Mouse (Mus musculus) embryonic stem cell, embryonic (primary cell): Measurements from ENCODE around the gene Hmg20a.

Source experiments
- CTCF ChIA-PET, 4 experiments: fragments of 300-600 bp in 2 of 4; fragments of 350-600 bp in 2 of 4; sonication (Branson Sonifier 250); formaldehyde crosslinking; loops; one replicate each; lab custom pipeline; 2022; ENCODE audit warnings: inconsistent platforms in 2 of 4; lab: Charles Lee
- POLR2A ChIA-PET, 4 experiments: fragments of 300-600 bp in 2 of 4; fragments of 350-600 bp in 2 of 4; sonication (Branson Sonifier 250); formaldehyde crosslinking; loops; one replicate each; lab custom pipeline; 2022; ENCODE audit warnings: antibody characterized with exemption in 4 of 4, inconsistent platforms in 1 of 4; lab: Charles Lee

Gene Hmg20a

GRCm38 (mm10) chr9:56417948-56418737 lies at the start of gene Hmg20a, which contains the start of gene Peak1:
TSS of gene Hmg20a (plus strand) at chr9:56418609.
TSS of gene Peak1 (minus strand) at chr9:56418067.
- POLR2A ChIA-PET = interaction anchor here (0.6 to 3.2 kb wide), 52 partner anchors 9 to 1855 kb away, joined by 3 to 24 read pairs (median 4); partner anchors contain the start of genes Rcn2 (in 1 of the 4) and Scaper (in 1 of the 4)
- CTCF ChIA-PET = interaction anchor here (0.6 to 1.8 kb wide), 13 partner anchors 84 to 480 kb away, joined by 3 to 15 read pairs (median 4); partner anchors contain the start of genes Lingo1 (in 1 of the 4) and Scaper (in 1 of the 4)

DNA sequence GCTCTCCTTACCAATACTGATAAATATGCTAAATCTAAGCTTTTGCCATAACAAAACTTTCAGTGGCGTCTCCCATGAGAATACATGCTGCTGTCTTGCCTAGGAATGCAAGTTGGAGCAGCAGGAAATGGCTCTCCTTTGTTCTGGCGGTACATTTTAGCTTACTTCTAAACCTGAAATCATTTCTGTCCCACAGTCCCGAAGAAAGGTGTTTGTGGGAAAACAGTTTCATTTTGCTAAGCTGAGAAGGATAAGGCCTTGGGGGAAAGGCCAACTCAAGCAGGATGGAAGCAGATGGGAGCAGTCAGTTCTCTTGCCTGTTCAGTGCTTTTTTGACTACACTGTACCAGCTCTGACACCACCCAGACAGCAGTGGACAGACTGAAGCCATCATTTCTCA lies 49.6 kb upstream of the Hmg20a start:
- CTCF ChIA-PET = interaction anchor here in 1 of 4 experiments (0.6 kb wide), 1 partner anchor 692 kb away, joined by 3 read pairs; no protein-coding TSS in a partner anchor
- POLR2A ChIA-PET = interaction anchor here in 2 of 4 experiments (0.6 to 0.8 kb wide), 2 partner anchors 8 to 256 kb away, joined by 3 to 8 read pairs; no protein-coding TSS in a partner anchor

- CTCF ChIA-PET = no interaction called here
- POLR2A ChIA-PET = interaction anchor here in 1 of 4 experiments (0.7 kb wide), 1 partner anchor 176 kb away, joined by 3 read pairs; no protein-coding TSS in a partner anchor
Measured at GRCm38 (mm10) chr9:56370710-56371109, 47.7 kb upstream of the Hmg20a start.

DNA sequence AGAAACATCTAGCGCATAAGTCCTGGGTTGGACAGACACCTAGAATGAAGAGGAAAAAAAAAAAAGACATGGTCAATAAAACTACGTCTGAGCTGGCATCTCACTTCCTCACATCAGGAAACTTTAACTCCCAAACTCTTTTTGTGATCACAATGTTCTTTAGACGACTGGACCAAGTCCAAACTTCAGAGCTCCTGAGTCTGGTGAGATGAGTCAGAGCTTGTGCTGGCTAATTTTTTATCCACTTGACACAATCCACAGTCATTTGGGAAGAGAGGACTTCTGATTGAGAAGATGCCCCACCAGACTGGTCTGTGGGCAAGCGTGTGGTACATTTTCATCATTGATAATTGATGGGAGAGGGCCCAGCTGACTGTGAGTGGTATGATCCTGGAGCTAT lies 44.0 kb upstream of the Hmg20a start:
- ChIA-PET CTCF (no interaction called here), POLR2A (interaction anchor here in 2 of 4 experiments (0.6 to 1.1 kb wide), 3 partner anchors 15 to 1424 kb away, joined by 3 to 5 read pairs (median 3); partner anchors contain the start of genes AY074887 (in 1 of the 2) and Psma4 (in 1 of the 2))

DNA sequence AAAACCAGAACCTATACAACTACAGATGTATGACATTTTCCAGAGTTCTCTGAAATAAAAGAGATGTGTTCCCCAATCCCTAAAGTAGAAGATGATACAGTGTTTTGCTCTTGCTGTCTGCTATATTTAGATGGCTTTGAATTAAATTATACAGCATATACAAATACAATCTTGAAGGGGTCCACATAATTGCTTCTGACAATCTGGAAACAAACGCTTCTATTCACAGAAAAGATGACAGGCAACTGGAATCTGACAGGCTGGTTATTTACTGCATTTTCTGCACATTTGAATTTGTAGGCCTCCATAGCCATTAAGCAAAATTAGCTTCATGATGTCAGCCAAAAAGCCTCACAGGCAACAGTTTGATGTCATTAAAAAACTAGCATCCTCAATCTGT lies 35.6 kb upstream of the Hmg20a start:
- CTCF ChIA-PET = no interaction called here
- POLR2A ChIA-PET = no interaction called here

GRCm38 (mm10) chr9:56392857-56393256 lies 25.6 kb upstream of the Hmg20a start:
- POLR2A ChIA-PET = interaction anchor here in 1 of 4 experiments (1.2 kb wide), 1 partner anchor 65 kb away, joined by 3 read pairs; no protein-coding TSS in a partner anchor
- CTCF ChIA-PET = no interaction called here

DNA sequence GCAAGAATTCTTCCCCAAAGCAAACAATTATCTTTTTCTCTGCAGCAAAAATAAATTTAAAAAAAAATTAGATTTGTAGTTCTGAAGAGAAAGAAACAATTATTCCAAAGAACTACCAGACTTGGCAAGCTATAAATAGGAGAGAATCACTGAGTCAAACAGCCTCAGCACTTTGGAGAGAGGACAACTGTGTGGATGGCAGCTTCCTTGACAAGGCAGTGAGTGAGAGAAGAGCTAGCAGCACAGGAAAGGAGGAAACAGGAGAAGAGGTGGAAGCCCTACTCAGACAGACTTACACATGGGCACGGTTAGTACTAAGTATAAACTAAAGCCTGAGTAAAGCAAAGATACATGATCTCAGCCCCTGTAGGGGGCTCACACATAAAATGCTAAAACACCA lies 22.1 kb upstream of the Hmg20a start:
- ChIA-PET CTCF (interaction anchor here in 1 of 4 experiments (0.8 to 1.2 kb wide), 2 partner anchors 11 to 156 kb away, joined by 3 read pairs; no protein-coding TSS in a partner anchor), POLR2A (no interaction called here)

DNA sequence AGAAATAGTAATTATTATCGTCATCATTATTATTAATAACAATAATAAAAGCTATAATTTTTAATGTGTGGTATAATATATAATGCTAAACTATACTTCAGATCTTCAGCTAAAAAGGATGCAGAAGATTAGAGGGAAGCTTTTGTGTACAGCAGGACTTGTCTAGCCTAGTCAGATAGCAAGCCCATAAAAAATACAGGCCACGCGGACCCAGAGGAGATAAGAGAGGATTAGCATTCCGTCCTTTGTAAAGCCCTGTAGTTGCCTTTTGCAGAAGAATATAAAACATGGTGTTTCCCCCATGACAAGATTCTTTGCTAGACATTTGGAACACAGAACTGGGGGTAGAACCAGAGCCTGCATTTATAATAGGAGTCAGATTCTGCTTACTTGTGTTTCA lies 13.8 kb upstream of the Hmg20a start:
- POLR2A ChIA-PET = interaction anchor here in 1 of 4 experiments (0.6 to 1.5 kb wide), 3 partner anchors 12 to 80 kb away, joined by 3 read pairs; no protein-coding TSS in a partner anchor
- CTCF ChIA-PET = interaction anchor here in 1 of 4 experiments (1.3 kb wide), 1 partner anchor 191 kb away, joined by 4 read pairs; no protein-coding TSS in a partner anchor

- ChIA-PET POLR2A (interaction anchor here in 1 of 4 experiments (1.2 to 2.2 kb wide), 2 partner anchors 7 to 10 kb away, joined by 4 to 5 read pairs; no protein-coding TSS in a partner anchor), CTCF (no interaction called here)
Measured at GRCm38 (mm10) chr9:56409928-56410327, 8.5 kb upstream of the Hmg20a start.

DNA sequence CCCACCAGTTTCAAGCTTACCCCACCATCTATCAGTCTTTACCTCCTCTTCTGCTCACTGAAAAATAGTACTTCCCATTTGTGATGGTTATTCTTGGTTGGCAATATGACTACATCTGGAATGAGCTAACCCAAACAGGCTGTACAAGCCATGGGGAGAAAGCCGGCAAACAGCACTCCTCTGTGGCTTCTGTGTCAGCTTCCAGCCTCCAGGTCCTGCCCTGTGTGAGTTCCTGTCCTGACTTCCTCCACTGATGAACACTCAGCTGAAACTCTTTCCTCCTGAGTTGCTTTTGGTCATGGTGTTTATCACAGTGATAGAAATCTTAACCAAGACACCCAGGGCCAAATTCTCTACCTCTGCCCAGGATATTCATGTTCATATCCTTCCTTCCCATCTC lies 5.7 kb upstream of the Hmg20a start:
- POLR2A ChIA-PET = interaction anchor here in 2 of 4 experiments (0.6 to 1.3 kb wide), 3 partner anchors 11 to 114 kb away, joined by 3 to 5 read pairs (median 3); no protein-coding TSS in a partner anchor
- CTCF ChIA-PET = interaction anchor here (0.6 to 1.2 kb wide), 5 partner anchors 9 to 457 kb away, joined by 3 read pairs; no protein-coding TSS in a partner anchor

GRCm38 (mm10) chr9:56414322-56414721 lies 4.1 kb upstream of the Hmg20a start:
- CTCF ChIA-PET = interaction anchor here in 2 of 4 experiments (0.8 to 1.0 kb wide), 2 partner anchors 92 to 138 kb away, joined by 3 to 4 read pairs; no protein-coding TSS in a partner anchor
- POLR2A ChIA-PET = no interaction called here

- POLR2A ChIA-PET = interaction anchor here in 1 of 4 experiments (2.0 kb wide), 1 partner anchor 12 kb away, joined by 5 read pairs; no protein-coding TSS in a partner anchor
Measured at GRCm38 (mm10) chr9:56415393-56415792, 3.0 kb upstream of the Hmg20a start.

DNA sequence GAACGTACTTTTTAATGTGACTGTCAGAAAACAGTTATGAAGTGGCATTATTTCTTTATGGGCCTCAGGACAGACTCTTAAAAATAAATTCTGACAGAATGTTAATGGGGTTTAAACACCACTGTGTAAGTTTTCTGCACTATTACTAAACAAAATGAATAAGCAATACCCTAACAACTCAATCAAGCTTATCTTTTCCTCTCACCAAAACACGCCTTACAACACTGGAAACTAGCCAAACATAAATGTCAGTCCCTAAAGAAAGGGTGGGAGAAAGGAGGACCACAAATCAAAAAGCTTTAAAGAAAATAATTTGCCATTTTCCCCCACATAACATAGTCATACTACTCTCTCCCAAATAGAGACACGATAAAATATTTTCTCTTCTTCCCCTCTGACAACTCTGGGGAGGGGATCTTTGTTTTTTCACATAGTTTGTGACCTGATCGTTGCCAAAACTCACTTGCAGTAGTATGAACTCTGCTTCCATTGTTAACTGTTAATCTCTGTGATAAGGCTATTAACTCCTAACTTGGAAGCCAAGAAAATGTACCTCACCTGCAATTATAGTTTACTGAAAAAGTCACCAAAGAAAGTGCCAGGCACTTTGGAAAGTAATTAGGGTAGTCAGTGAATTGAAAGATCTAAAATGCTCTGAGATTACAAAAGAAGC lies 2.3 kb upstream of the Hmg20a start:
- ChIA-PET CTCF (interaction anchor here in 2 of 4 experiments (0.7 to 1.1 kb wide), 3 partner anchors 8 to 137 kb away, joined by 3 read pairs; no protein-coding TSS in a partner anchor), POLR2A (interaction anchor here in 2 of 4 experiments (1.2 to 2.0 kb wide), 2 partner anchors 11 to 12 kb away, joined by 3 to 5 read pairs; no protein-coding TSS in a partner anchor)

More at GRCm38 (mm10) chr9:56415393-56415792, 3.0 kb upstream of the Hmg20a start:
- CTCF ChIA-PET = interaction anchor here in 1 of 4 experiments (0.7 kb wide), 1 partner anchor 91 kb away, joined by 3 read pairs; no protein-coding TSS in a partner anchor

DNA sequence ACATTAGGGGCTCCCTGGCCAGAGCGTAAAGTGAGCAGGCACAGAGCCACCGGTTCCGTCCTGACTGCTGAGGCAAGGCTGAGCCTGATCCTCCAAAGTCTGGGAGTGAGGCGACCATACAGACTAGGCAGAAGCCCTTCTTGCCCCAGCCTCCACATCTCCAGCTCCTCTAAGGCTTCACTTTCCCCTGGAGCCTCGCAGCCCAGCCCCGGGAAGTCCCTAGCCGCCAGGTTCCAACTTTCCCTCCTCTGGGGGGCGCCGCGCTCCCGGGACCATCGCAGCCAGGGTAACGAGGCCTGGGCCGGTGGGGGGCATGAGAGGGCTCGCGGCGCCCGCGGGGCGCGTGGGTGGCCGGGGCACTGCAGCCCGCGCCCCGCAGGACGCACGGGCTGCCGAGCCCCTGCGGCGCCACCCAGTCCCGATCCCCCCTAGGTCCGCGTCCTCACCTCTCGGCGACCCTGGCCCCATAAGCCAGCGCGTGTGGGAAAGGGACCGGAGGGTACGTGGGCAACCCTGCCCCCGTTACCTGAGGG lies 928 bp upstream of the Hmg20a start:
- POLR2A ChIA-PET = interaction anchor here (0.6 to 3.2 kb wide), 59 partner anchors 8 to 1854 kb away, joined by 3 to 24 read pairs (median 4); partner anchors contain the start of genes Rcn2 (in 1 of the 4) and Scaper (in 1 of the 4)
- CTCF ChIA-PET = interaction anchor here (0.5 to 1.8 kb wide), 19 partner anchors 9 to 480 kb away, joined by 3 to 15 read pairs (median 3); partner anchors contain the start of genes Lingo1 (in 1 of the 4) and Scaper (in 1 of the 4)

GRCm38 (mm10) chr9:56418738-56419239 lies 380 bp downstream of the Hmg20a start:
- CTCF ChIA-PET = interaction anchor here in 1 of 4 experiments (0.8 to 1.8 kb wide), 5 partner anchors 87 to 480 kb away, joined by 3 to 15 read pairs (median 8); partner anchors contain the start of gene Scaper
- POLR2A ChIA-PET = interaction anchor here (0.9 to 3.2 kb wide), 19 partner anchors 11 to 377 kb away, joined by 3 to 24 read pairs (median 5); no protein-coding TSS in a partner anchor

DNA sequence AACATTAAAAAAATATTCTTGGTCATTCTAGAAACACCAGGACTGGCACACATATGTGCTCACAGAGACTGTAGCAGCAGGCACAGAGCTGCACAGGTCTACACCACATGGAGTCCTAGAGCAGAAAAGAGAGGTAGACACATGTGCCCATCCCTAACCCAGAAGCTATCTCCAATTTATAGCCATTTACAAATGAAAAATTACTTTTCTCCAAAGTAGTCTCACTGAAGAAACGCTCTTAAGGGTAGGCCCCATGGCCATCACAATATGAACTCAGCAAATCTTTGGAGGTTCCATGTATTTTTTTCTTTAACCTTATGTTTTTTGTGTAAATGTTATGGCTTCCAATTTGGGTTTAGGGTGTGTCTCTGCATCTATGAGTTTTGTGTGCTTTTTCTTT lies 1.8 kb downstream of the Hmg20a start:
- ChIA-PET POLR2A (interaction anchor here in 1 of 4 experiments (1.0 to 3.2 kb wide), 2 partner anchors 8 to 115 kb away, joined by 3 to 12 read pairs; no protein-coding TSS in a partner anchor), CTCF (no interaction called here)
